Mouse (Mus musculus) liver, adult 2 months (tissue): ENCODE results near the gene Gltpd2. TPM values are rescaled to one million over a fixed set of nuclear protein-coding genes. Genes with fewer than 3 reads are reported as not detected.
A peak's percentile ranks its signal among the peaks of the same experiment; 100 is the strongest.
"Not testable (repeated sequence)": the region's sequence is repeated elsewhere in the genome, so short reads cannot be mapped to it uniquely, and the experiment has no call there.

Experiments
- DNase-seq: peaks from one replicate; pipeline ENCODE4 v3.0.0-alpha.2; 2011; ENCODE audit warnings: low read depth, low spot score; ENCODE audit errors: extremely low read depth
- H3K27ac ChIP-seq: fragments of 200-500 bp; replicated peaks from 2 replicates; pipeline ENCODE4 v1.5.1; 2012; ENCODE audit warnings: low read depth, mild to moderate bottlenecking, control low read depth, inconsistent platforms, low read length; ENCODE audit not compliant: insufficient read depth
- H3K27me3 ChIP-seq: fragments of 200-500 bp; 2 replicates; pipeline ENCODE4 v1.6.1; 2012; ENCODE audit warnings: mild to moderate bottlenecking, moderate library complexity, low read length, inconsistent platforms; ENCODE audit not compliant: control insufficient read depth, insufficient read depth
- H3K36me3 ChIP-seq: fragments of 200-500 bp; 2 replicates; pipeline ENCODE4 v1.6.1; 2012; ENCODE audit warnings: low read length, inconsistent platforms; ENCODE audit not compliant: control insufficient read depth, insufficient read depth
- H3K4me1 ChIP-seq: fragments of 200-500 bp; 2 replicates; pipeline ENCODE4 v1.6.1; 2011; ENCODE audit warnings: low read length; ENCODE audit not compliant: control insufficient read depth, insufficient read depth
- H3K4me3 ChIP-seq: fragments of 200-500 bp; 2 replicates; pipeline ENCODE4 v1.5.1; 2011; ENCODE audit warnings: low read depth, mild to moderate bottlenecking, control low read depth, low read length, moderate library complexity; ENCODE audit not compliant: insufficient read depth
- H3K79me2 ChIP-seq: fragments of 200-500 bp; 2 replicates; pipeline ENCODE4 v1.6.1; 2012; ENCODE audit warnings: inconsistent platforms, mild to moderate bottlenecking, low read length, moderate library complexity; ENCODE audit not compliant: control insufficient read depth, insufficient read depth
- H3K9ac ChIP-seq: fragments of 200-500 bp; 2 replicates; pipeline ENCODE4 v1.6.1; 2012; ENCODE audit warnings: low read depth, mild to moderate bottlenecking, control low read depth, inconsistent platforms, low read length
- CTCF ChIP-seq: fragments of 200-500 bp; IDR thresholded peaks from 2 replicates; pipeline ENCODE4 v1.5.1; 2011; ENCODE audit warnings: low read depth, low read length, control low read depth
- POLR2A ChIP-seq: fragments of 200-500 bp; IDR thresholded peaks from 2 replicates; pipeline ENCODE4 v1.6.1; 2011; ENCODE audit warnings: low read length, control low read depth; ENCODE audit not compliant: insufficient read depth; ENCODE audit errors: extremely low read depth
- WGBS: fragments of 180-500 bp; shearing (Covaris S2); methylation state at CpG from one replicate; pipeline ENCODE4 v1.1.7; 2018; 5-methylcytosine and 5-hydroxymethylcytosine counted together
- polyA plus RNA-seq: library from polyadenylated mRNA; depleted of rRNA; stranded (reverse); fragments of >200 nt; gene quantifications from 2 replicates; pipeline ENCODE4 v1.2.3, GENCODE M21; 2012
- total RNA-seq: library from RNA; depleted of rRNA; stranded (reverse); fragments of >200 nt; gene quantifications from 2 replicates; pipeline ENCODE4 v1.2.3, GENCODE M21; 2014

Gltpd2 gene
- total and polyA plus RNA-seq, 2 experiments = 74.9 to 276 TPM

- Histone ChIP-seq H3K79me2 (no peaks in the 10 kb centered on the region; the same call in 1 of the 2 replicates), H3K36me3 (peaks cover 16% of the 10 kb centered on the region), H3K27me3 (no peaks in the 10 kb centered on the region), H3K27ac (no peak overlapping the region), H3K9ac (no peak overlapping the region), H3K4me3 (no peak overlapping the region), H3K4me1 (peaks cover 9% of the 10 kb centered on the region)
- DNase-seq = no peak
- WGBS = 87% methylated on average over 12 of the region's 12 CpGs
- no peak for TF ChIP-seq CTCF
- TF ChIP-seq POLR2A = no peak
These were observed 7.2 kb downstream of the Gltpd2 start for GRCm38 (mm10) chr11:70526211-70526610.

- no peaks in the 10 kb centered on the region for H3K27me3 ChIP-seq
- 83% methylated on average over 7 of the region's 7 CpGs for WGBS
These were observed 9.6 kb downstream of the Gltpd2 start for GRCm38 (mm10) chr11:70528610-70529009.

GRCm38 (mm10) chr11:70531065-70531464, 12.1 kb downstream of the Gltpd2 start:
- H3K27me3 ChIP-seq, H3K27ac ChIP-seq, H3K9ac ChIP-seq, DNase-seq, H3K4me3 ChIP-seq, H3K4me1 ChIP-seq, H3K79me2 ChIP-seq: not testable (repeated sequence)
- WGBS = 78% methylated on average over 2 of the region's 2 CpGs
- H3K36me3 ChIP-seq = peaks cover 16% of the 10 kb centered on the region

More at GRCm38 (mm10) chr11:70528610-70529009, 9.6 kb downstream of the Gltpd2 start:
- no peak overlapping the region for H3K27ac ChIP-seq
- H3K4me3 ChIP-seq = no peak overlapping the region
- H3K4me1 ChIP-seq = peaks cover 5% of the 10 kb centered on the region
- TF ChIP-seq POLR2A (no peak), CTCF (no peak)
- no peak for DNase-seq
- H3K79me2 ChIP-seq = no peaks in the 10 kb centered on the region; the same call in 1 of the 2 replicates
- peaks cover 16% of the 10 kb centered on the region for H3K36me3 ChIP-seq
- no peak overlapping the region for H3K9ac ChIP-seq

- no peak within 1 kb of the TSS for H3K9ac ChIP-seq
- no peak within 1 kb of the TSS for H3K4me3 ChIP-seq
- H3K79me2 ChIP-seq = no peaks in the 10 kb centered on the region
- no peaks in the 10 kb centered on the region for H3K4me1 ChIP-seq
- 88% methylated on average over 6 of the region's 6 CpGs for WGBS
- H3K36me3 ChIP-seq = peaks cover 6% of the 10 kb centered on the region; the same call in 1 of the 2 replicates
- no peak for DNase-seq
- H3K27me3 ChIP-seq = no peaks in the 10 kb centered on the region
- no peak within 1 kb of the TSS for H3K27ac ChIP-seq
- TF ChIP-seq CTCF (no peak), POLR2A (no peak)
These were observed 13.8 kb downstream of the Gltpd2 start, which contains the start of gene Gm40193 for GRCm38 (mm10) chr11:70532839-70533238. Gene Gm40193, minus strand, starts transcription at chr11:70532939.

- no peak for TF ChIP-seq POLR2A
- TF ChIP-seq CTCF = no peak
- no peaks in the 10 kb centered on the region for H3K27me3 ChIP-seq
- WGBS = 4% methylated on average over 9 of the region's 9 CpGs
These were observed 20.4 kb downstream of the Gltpd2 start for GRCm38 (mm10) chr11:70539423-70539822.

GRCm38 (mm10) chr11:70539877-70540587, 21.0 kb downstream of the Gltpd2 start, which contains the start of gene Pld2:
Gene Pld2, plus strand, starts transcription at chr11:70540064.
- 0 out of 2 replicates have a peak within 1 kb of the TSS, but pooled peaks have one; percentile 17 for H3K27ac ChIP-seq

More at GRCm38 (mm10) chr11:70539423-70539822, 20.4 kb downstream of the Gltpd2 start:
- Histone ChIP-seq H3K27ac (0 out of 2 replicates have a peak overlapping the region, but pooled peaks have one; percentile 17), H3K4me3 (peak overlapping the region; percentile 75), H3K4me1 (peaks cover 4% of the 10 kb centered on the region; the same call in 1 of the 2 replicates), H3K79me2 (no peaks in the 10 kb centered on the region), H3K36me3 (no peaks in the 10 kb centered on the region), H3K9ac (peak overlapping the region; percentile 74)
- DNase-seq = peak; percentile 52

More at GRCm38 (mm10) chr11:70539877-70540587, 21.0 kb downstream of the Gltpd2 start, which contains the start of gene Pld2:
- Histone ChIP-seq H3K4me1 (peaks cover 4% of the 10 kb centered on the region; the same call in 1 of the 2 replicates), H3K27me3 (no peaks in the 10 kb centered on the region), H3K9ac (peak within 1 kb of the TSS; percentile 74), H3K79me2 (no peaks in the 10 kb centered on the region), H3K36me3 (no peaks in the 10 kb centered on the region), H3K4me3 (peak within 1 kb of the TSS; percentile 75)
- TF ChIP-seq POLR2A (peak; percentile 51; the same call in 1 of the 2 replicates), CTCF (peak; percentile 82)
- peak; percentile 83 for DNase-seq
- WGBS = under 1% methylated on average over 64 of the region's 65 CpGs
